9 mouse cellular contexts compared by ENCODE assay signal in the genomic region with DNA sequence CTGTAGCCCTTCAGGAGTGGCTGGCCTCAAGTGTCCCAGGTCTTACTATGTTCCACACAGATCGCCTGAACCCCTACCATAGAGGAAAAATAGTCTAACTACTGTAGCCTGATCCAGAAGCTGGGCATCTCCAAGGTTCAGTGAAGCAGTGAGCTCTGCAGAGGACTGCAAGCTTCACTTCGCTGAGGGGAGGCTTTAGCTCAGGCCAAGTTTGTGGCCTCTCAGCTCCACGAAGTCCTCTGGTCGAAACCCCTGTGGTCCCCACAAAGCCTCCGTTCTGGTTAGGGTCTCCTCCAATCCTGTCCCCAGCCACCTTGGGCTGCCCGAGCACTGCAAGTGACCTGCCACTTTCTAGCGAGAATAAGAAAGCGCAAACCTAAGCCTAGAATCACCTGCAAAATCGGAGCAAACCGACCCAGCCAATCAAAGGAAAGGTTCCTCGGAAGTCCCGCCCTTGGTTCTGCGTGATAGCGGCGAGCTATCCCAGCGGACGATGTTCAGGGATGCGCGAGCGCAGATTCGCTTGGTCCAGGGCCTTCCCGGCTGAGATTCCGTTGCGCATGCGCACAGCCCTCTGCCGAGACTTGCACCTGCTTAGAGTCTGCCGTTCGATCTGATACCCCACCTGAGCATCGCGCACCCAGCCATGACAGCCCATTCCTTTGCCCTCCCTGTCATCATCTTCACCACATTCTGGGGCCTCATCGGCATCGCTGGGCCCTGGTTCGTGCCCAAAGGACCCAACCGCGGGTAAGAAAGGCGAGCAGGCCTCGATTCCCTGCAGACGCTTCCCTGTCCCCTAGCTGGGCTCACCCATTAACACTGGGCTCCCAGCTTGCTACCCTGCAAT. TPM values are rescaled to one million over a fixed set of nuclear protein-coding genes. Genes with fewer than 3 reads are reported as not detected.
DNase-seq lines count a peak whose midpoint lies in the region; ATAC-seq lines count a peak whose summit lies in the region.
"Had no signal": no experiment of that assay in that cellular context is flagged by ENCODE, and none has a peak within 500 bp of the region (broad histone marks: within the 10 kb centered on the region; RNA-seq: fewer than 3 reads in every experiment).

Gene Atp6v0e2, plus strand, starts transcription at position 511 of the 850 bp plus-strand sequence.

- no peaks in the 10 kb centered on the region for H3K9me3 ChIP-seq in forebrain, embryonic 13.5 days (replicated peaks)
- no peaks in the 10 kb centered on the region for H3K9me3 ChIP-seq in heart, embryonic 15.5 days (replicated peaks)
- H3K9me3 ChIP-seq in limb, embryonic 15.5 days, result no peaks in the 10 kb centered on the region
- H3K9me3 ChIP-seq: G1E had no signal

- 3% methylated on average over 38 of the region's 38 CpGs for WGBS in forebrain, embryonic 13.5 days
- 10% methylated on average over 38 of the region's 38 CpGs for WGBS in heart, embryonic 15.5 days
- 7% methylated on average over 38 of the region's 38 CpGs for WGBS in limb, embryonic 15.5 days

- H3K36me3 ChIP-seq in forebrain, embryonic 13.5 days (ENCODE audit: poor library complexity, severe bottlenecking), result peaks cover 32% of the 10 kb centered on the region
- H3K36me3 ChIP-seq in heart, embryonic 15.5 days, result peaks cover 1% of the 10 kb centered on the region; the same call in 1 of the 2 replicates
- peaks cover 16% of the 10 kb centered on the region for H3K36me3 ChIP-seq in limb, embryonic 15.5 days
- H3K36me3 ChIP-seq: G1E had no signal

- peaks cover 27% of the 10 kb centered on the region for H3K4me1 ChIP-seq in forebrain, embryonic 13.5 days
- peaks cover 14% of the 10 kb centered on the region for H3K4me1 ChIP-seq in heart, embryonic 15.5 days (replicated peaks)
- H3K4me1 ChIP-seq in limb, embryonic 15.5 days, result peaks cover 26% of the 10 kb centered on the region

- H3K4me3 ChIP-seq in forebrain, embryonic 13.5 days, result peak within 1 kb of the TSS; percentile 77
- H3K4me3 ChIP-seq in heart, embryonic 15.5 days, result peak within 1 kb of the TSS; percentile 52
- H3K4me3 ChIP-seq in limb, embryonic 15.5 days, result peak within 1 kb of the TSS; percentile 37

- peak within 1 kb of the TSS; percentile 96 for H3K4me2 ChIP-seq in forebrain, embryonic 13.5 days
- H3K4me2 ChIP-seq in heart, embryonic 15.5 days, result peak within 1 kb of the TSS; percentile 72
- H3K4me2 ChIP-seq in limb, embryonic 15.5 days, result peak within 1 kb of the TSS; percentile 62

- ATAC-seq in forebrain, embryonic 13.5 days, result peak; percentile 97
- ATAC-seq in heart, embryonic 15.5 days (replicated peaks; ENCODE audit: insufficient number of reproducible peaks, insufficient read depth, low FRiP score, low read depth), result peak; percentile 77
- ATAC-seq in limb, embryonic 15.5 days (ENCODE audit: insufficient number of reproducible peaks, low FRiP score, low TSS enrichment, low read depth), result 0 out of 2 replicates have a peak, but pooled peaks have one; percentile 32

- peak; percentile 83 for DNase-seq in A20 (ENCODE audit: low read depth, low spot score)
- DNase-seq in brain, embryonic 18.5 days (ENCODE audit: low read depth, low spot score), result peak; percentile 93
- DNase-seq in kidney, postnatal 10 days, result peak; percentile 89
- peak; percentile 90 for DNase-seq in neural tube, embryonic 10.5 days (ENCODE audit: extremely low spot score, low spot score)
- DNase-seq in testis, postnatal 14 days (ENCODE audit: low spot score), result peak; percentile 89

- peak within 1 kb of the TSS; percentile 93 for H3K9ac ChIP-seq in forebrain, embryonic 13.5 days
- peak within 1 kb of the TSS; percentile 47 for H3K9ac ChIP-seq in heart, embryonic 15.5 days
- H3K9ac ChIP-seq in limb, embryonic 15.5 days, result peak within 1 kb of the TSS; percentile 31

- H3K27me3 ChIP-seq in forebrain, embryonic 13.5 days, result no peaks in the 10 kb centered on the region
- no peaks in the 10 kb centered on the region for H3K27me3 ChIP-seq in heart, embryonic 15.5 days
- H3K27me3 ChIP-seq in limb, embryonic 15.5 days, result no peaks in the 10 kb centered on the region

- peak within 1 kb of the TSS; percentile 78 for H3K27ac ChIP-seq in forebrain, embryonic 13.5 days
- no peak within 1 kb of the TSS for H3K27ac ChIP-seq in heart, embryonic 15.5 days
- H3K27ac ChIP-seq in limb, embryonic 15.5 days, result no peak within 1 kb of the TSS

RNA-seq across cellular contexts. Expression of gene Atp6v0e2, which starts in this region (rescaled TPM):
- 122 and 137 TPM in 2 replicates for polyA plus RNA-seq in forebrain, embryonic 13.5 days (2015; fragmentation: Nextera tagmentation; extraction: Ambion mirVana)
- 17.5 and 18.6 TPM in 2 replicates for polyA plus RNA-seq in heart, embryonic 15.5 days (2015; fragmentation: Nextera tagmentation; extraction: Ambion mirVana)
- polyA plus RNA-seq in limb, embryonic 15.5 days (2015; fragmentation: Nextera tagmentation; extraction: Ambion mirVana), result 12.2 and 13.7 TPM in 2 replicates
- polyA plus RNA-seq: G1E had no signal

Comparison
In these comparisons a context has a peak if more than half of its experiments do, and no peak if none do; other contexts are left out.
1. ATAC-seq: peak in every context shown above with its lines; median percentile 97 in forebrain, embryonic 13.5 days; 77 in heart, embryonic 15.5 days; 32 in limb, embryonic 15.5 days.
2. H3K9ac ChIP-seq: peak in every context shown above with its lines; median percentile 93 in forebrain, embryonic 13.5 days; 47 in heart, embryonic 15.5 days; 31 in limb, embryonic 15.5 days.